Mouse (Mus musculus): ENCODE data around the gene Ifnar2. TPM values are rescaled to one million over a fixed set of nuclear protein-coding genes. Genes with fewer than 3 reads are reported as not detected.

The Ifnar2 gene
- polyA plus RNA-seq, 1 experiment from 2014 or later = 107 TPM

DNA sequence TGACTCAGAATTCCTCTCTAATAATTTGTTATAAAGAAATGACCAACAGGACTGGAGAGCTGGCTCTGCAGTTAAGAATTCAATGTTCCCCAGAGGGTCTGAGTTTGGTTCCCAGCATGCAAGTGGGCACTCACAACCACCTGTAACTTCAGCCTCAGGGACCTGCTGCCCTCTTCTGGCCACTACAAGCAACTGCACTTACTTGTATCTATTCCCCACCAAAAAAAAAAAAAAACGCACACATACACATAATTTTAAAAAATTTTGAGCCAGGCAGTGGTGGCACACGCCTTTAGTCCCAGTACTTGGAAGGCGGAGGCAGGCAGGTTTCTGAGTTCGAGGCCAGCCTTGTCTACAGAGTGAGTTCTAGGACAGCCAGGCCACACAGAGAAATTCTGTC lies 17.5 kb downstream of the Ifnar2 start:
- WGBS (ENCODE audit: insufficient replicate concordance) = 89% methylated on average over 4 of the region's 4 CpGs
- no peak for DNase-seq
- Histone ChIP-seq H3K27me3 (ENCODE audit: insufficient read depth, low read length) (no peaks in the 10 kb centered on the region), H3K4me3 (ENCODE audit: low read depth, low read length) (no peak overlapping the region), H3K4me2 (ENCODE audit: low read depth, low read length) (no peak overlapping the region), H3K9me3 (ENCODE audit: low read length) (peaks cover 5% of the 10 kb centered on the region; the same call in 1 of the 2 replicates), H3K4me1 (ENCODE audit: insufficient read depth) (peaks cover 12% of the 10 kb centered on the region; the same call in 1 of the 2 replicates), H3K27ac (ENCODE audit: low read depth) (no peak overlapping the region), H3K36me3 (replicated peaks; ENCODE audit: insufficient read depth, low read length) (peaks cover 86% of the 10 kb centered on the region), H3K9ac (replicated peaks) (no peak overlapping the region)
- no peak for ATAC-seq
- TF ChIP-seq CTCF (IDR thresholded peaks at IDR 0.05; ENCODE audit: low read depth) (peak; percentile 74), EP300 (IDR thresholded peaks at IDR 0.05; ENCODE audit: low read depth) (no peak)

DNA sequence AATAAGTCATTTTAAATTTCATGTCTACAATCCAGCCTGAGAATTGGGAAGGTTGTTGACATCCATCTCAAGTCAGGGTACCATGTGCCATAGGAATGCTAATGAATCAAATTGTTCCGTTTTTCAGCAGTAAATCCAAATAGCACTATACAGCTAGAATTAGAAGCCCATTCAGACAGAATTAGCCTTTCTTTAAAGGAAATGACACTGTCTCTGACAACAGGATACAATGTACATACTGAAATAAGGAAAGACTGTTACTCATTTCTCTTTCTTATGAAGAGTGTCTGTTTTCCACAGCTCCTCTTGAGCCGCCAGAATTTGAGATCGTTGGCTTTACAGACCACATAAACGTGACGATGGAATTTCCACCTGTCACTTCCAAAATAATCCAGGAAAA lies 18.8 kb downstream of the Ifnar2 start, which contains the start of gene Gm21970:
Gene Gm21970, plus strand, starts transcription at position 301 of the 400 bp plus-strand sequence.
- Histone ChIP-seq H3K36me3 (replicated peaks; ENCODE audit: insufficient read depth, low read length) (peaks cover 88% of the 10 kb centered on the region), H3K4me1 (ENCODE audit: insufficient read depth) (peaks cover 13% of the 10 kb centered on the region; the same call in 1 of the 2 replicates), H3K9ac (replicated peaks) (no peak within 1 kb of the TSS), H3K9me3 (ENCODE audit: low read length) (peaks cover 5% of the 10 kb centered on the region; the same call in 1 of the 2 replicates), H3K27ac (ENCODE audit: low read depth) (no peak within 1 kb of the TSS), H3K4me3 (ENCODE audit: low read depth, low read length) (no peak within 1 kb of the TSS), H3K4me2 (ENCODE audit: low read depth, low read length) (no peak within 1 kb of the TSS), H3K27me3 (ENCODE audit: insufficient read depth, low read length) (no peaks in the 10 kb centered on the region)
- no peak for TF ChIP-seq CTCF (IDR thresholded peaks at IDR 0.05; ENCODE audit: low read depth)
- no peak for TF ChIP-seq EP300 (IDR thresholded peaks at IDR 0.05; ENCODE audit: low read depth)
- ATAC-seq (no peak), DNase-seq (no peak)
- WGBS (ENCODE audit: insufficient replicate concordance) = 93% methylated on average over 5 of the region's 5 CpGs

DNA sequence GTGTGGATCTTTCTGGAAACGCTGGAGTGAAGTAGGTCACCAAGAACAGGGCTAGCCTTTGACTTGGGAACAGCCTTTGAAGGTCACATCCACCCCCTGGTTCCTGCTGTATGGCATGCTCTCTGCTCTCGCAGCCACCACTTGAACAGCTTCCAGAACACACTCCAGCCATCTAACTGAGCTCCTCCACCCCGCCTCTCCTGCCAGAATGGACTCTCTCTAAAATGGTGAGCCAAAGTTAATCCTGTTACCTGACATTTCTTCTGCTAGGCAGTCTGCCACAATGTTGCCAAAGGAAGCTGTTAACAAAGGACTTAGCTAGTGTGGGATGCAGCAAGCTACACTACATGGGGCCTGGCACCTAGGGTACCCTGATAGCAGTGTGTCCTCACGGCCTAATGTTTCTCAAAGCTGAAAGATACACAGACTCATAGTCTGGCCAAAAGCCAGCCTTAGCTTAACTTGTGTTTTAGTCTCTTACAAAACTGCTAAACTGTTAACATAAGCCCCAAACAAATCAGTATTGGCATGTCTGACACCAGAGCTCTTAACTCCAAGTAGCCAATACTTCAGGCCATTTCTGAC lies 22.3 kb downstream of the Ifnar2 start:
- peak overlapping the region; percentile 57 for H3K27ac ChIP-seq (ENCODE audit: low read depth)
- H3K27me3 ChIP-seq (ENCODE audit: insufficient read depth, low read length) = no peaks in the 10 kb centered on the region
- no peak overlapping the region for H3K4me3 ChIP-seq (ENCODE audit: low read depth, low read length)
- peaks cover 76% of the 10 kb centered on the region for H3K36me3 ChIP-seq (replicated peaks; ENCODE audit: insufficient read depth, low read length)
- H3K4me2 ChIP-seq (ENCODE audit: low read depth, low read length) = no peak overlapping the region
- 0 out of 2 replicates have a peak overlapping the region, but pooled peaks have one; percentile 7 for H3K9ac ChIP-seq (replicated peaks)
- 0 out of 2 replicates have a peak, but pooled peaks cover under 1% of the 10 kb centered on the region for H3K9me3 ChIP-seq (ENCODE audit: low read length)
- DNase-seq (no peak), ATAC-seq (no peak)
- peaks cover 23% of the 10 kb centered on the region for H3K4me1 ChIP-seq (ENCODE audit: insufficient read depth)
- 65% methylated on average over 4 of the region's 4 CpGs for WGBS (ENCODE audit: insufficient replicate concordance)
- TF ChIP-seq CTCF (IDR thresholded peaks at IDR 0.05; ENCODE audit: low read depth) (no peak), EP300 (IDR thresholded peaks at IDR 0.05; ENCODE audit: low read depth) (no peak)

DNA sequence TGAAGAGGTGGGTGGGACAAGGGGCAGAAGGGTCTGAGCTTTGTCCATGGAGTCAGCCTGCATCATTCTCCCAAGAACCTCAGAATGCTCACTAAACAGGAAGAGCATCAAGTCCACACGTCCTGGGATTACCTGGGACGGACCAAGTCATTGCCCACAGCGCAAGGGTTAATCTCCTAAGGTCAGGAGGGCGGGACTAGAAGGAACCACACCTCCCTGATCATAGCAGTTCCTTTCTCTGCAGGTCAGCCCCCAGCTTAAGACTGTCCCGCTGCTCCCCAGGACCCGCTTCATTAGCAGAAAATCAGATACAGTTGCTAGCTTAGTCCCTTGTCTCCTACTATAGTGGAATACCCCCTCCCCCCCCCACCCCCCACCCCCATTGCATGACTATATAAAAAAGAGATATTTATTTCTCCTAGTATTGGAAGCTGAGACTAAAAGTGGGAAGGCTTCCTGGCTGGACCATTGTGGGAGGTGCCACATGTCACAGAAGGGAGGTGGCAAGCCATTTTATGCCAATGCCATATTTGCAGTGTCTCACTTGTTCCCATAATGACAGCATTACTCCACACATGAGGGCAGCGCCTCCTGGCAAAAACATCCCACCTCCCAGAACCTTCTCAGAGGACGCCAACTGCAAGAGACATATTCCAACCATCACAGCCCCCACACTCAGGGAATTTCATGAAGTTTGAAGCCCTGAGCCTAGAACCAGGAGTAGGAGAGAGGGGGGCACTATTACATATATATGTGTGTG lies 23.2 kb downstream of the Ifnar2 start:
- no peak for TF ChIP-seq CTCF (IDR thresholded peaks at IDR 0.05; ENCODE audit: low read depth)
- TF ChIP-seq EP300 (IDR thresholded peaks at IDR 0.05; ENCODE audit: low read depth) = no peak
- peak overlapping the region; percentile 57; the same call in 1 of the 2 replicates for H3K27ac ChIP-seq (ENCODE audit: low read depth)
- no peak for ATAC-seq
- 69% methylated on average over 8 of the region's 8 CpGs for WGBS (ENCODE audit: insufficient replicate concordance)
- no peak overlapping the region for H3K4me3 ChIP-seq (ENCODE audit: low read depth, low read length)
- H3K4me2 ChIP-seq (ENCODE audit: low read depth, low read length) = no peak overlapping the region
- peaks cover 23% of the 10 kb centered on the region for H3K4me1 ChIP-seq (ENCODE audit: insufficient read depth)
- no peak for DNase-seq
- no peaks in the 10 kb centered on the region for H3K9me3 ChIP-seq (ENCODE audit: low read length)
- H3K36me3 ChIP-seq (replicated peaks; ENCODE audit: insufficient read depth, low read length) = peaks cover 75% of the 10 kb centered on the region
- H3K27me3 ChIP-seq (ENCODE audit: insufficient read depth, low read length) = no peaks in the 10 kb centered on the region
- no peak overlapping the region for H3K9ac ChIP-seq (replicated peaks)

- Histone ChIP-seq H3K27ac (ENCODE audit: low read depth) (peak overlapping the region; percentile 64), H3K36me3 (replicated peaks; ENCODE audit: insufficient read depth, low read length) (peaks cover 73% of the 10 kb centered on the region), H3K27me3 (ENCODE audit: insufficient read depth, low read length) (no peaks in the 10 kb centered on the region), H3K4me2 (ENCODE audit: low read depth, low read length) (peak overlapping the region; percentile 35), H3K4me1 (ENCODE audit: insufficient read depth) (peaks cover 23% of the 10 kb centered on the region), H3K9me3 (ENCODE audit: low read length) (no peaks in the 10 kb centered on the region), H3K4me3 (ENCODE audit: low read depth, low read length) (no peak overlapping the region), H3K9ac (replicated peaks) (0 out of 2 replicates have a peak overlapping the region, but pooled peaks have one; percentile 21)
- TF ChIP-seq EP300 (IDR thresholded peaks at IDR 0.05; ENCODE audit: low read depth) (peak; percentile 39; the same call in 1 of the 2 replicates), CTCF (IDR thresholded peaks at IDR 0.05; ENCODE audit: low read depth) (no peak)
- WGBS (ENCODE audit: insufficient replicate concordance) = 50% methylated on average over 10 of the region's 10 CpGs
- ATAC-seq = peak; percentile 53
- no peak for DNase-seq
Observed at GRCm38 (mm10) chr16:91396844-91397537, 24.4 kb downstream of the Ifnar2 start.

DNA sequence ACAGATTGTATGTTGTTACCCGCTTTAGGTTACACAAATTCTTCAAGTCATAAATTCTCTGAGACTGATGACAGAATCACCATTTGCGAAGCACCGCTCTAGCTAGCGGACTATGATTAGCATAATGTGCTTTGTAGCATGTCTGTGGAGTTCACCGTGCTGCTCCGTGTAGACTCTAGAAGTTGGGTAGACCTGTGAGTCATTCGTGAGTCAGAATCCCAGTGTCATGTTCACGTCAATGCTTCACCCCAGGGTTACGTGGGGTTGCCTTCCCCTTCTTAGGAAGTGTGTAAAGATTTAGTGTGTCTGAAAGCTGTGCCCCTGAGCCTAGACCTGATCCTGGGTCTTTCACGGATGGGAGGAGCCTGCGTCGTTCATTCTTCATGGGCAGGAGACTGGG lies 25.4 kb downstream of the Ifnar2 start:
- Histone ChIP-seq H3K4me3 (ENCODE audit: low read depth, low read length) (no peak overlapping the region), H3K4me1 (ENCODE audit: insufficient read depth) (peaks cover 23% of the 10 kb centered on the region), H3K27ac (ENCODE audit: low read depth) (peak overlapping the region; percentile 68), H3K9ac (replicated peaks) (no peak overlapping the region), H3K4me2 (ENCODE audit: low read depth, low read length) (peak overlapping the region; percentile 34; the same call in 1 of the 2 replicates), H3K9me3 (ENCODE audit: low read length) (no peaks in the 10 kb centered on the region), H3K36me3 (replicated peaks; ENCODE audit: insufficient read depth, low read length) (peaks cover 65% of the 10 kb centered on the region), H3K27me3 (ENCODE audit: insufficient read depth, low read length) (no peaks in the 10 kb centered on the region)
- DNase-seq = no peak
- no peak for TF ChIP-seq CTCF (IDR thresholded peaks at IDR 0.05; ENCODE audit: low read depth)
- TF ChIP-seq EP300 (IDR thresholded peaks at IDR 0.05; ENCODE audit: low read depth) = no peak
- WGBS (ENCODE audit: insufficient replicate concordance) = 78% methylated on average over 12 of the region's 12 CpGs
- peak; percentile 45 for ATAC-seq
